Mouse (Mus musculus) thymus, adult 18-20 months (tissue): ENCODE data around the gene Dnm3.

ENCODE experiments used
- DNase-seq, 2 experiments: peaks; one replicate each; pipeline ENCODE4 v3.0.0; 2022; ENCODE audit warnings: mixed read lengths in 2 of 2

The Dnm3 gene

GRCm38 (mm10) chr1:162100961-162101830 lies 376.6 kb downstream of the Dnm3 start:
- DNase-seq, result no peak

GRCm38 (mm10) chr1:162100033-162100820 lies 377.6 kb downstream of the Dnm3 start:
- DNase-seq, result no peak

GRCm38 (mm10) chr1:162099203-162099602 lies 378.6 kb downstream of the Dnm3 start:
- DNase-seq, result no peak

- no peak for DNase-seq
These were observed 383.1 kb downstream of the Dnm3 start for GRCm38 (mm10) chr1:162094523-162095272.

- no peak for DNase-seq
These were observed 383.9 kb downstream of the Dnm3 start for GRCm38 (mm10) chr1:162093806-162094522.

GRCm38 (mm10) chr1:162092899-162093659 lies 384.8 kb downstream of the Dnm3 start:
- DNase-seq, result no peak

- DNase-seq, result no peak
These were observed 385.4 kb downstream of the Dnm3 start for GRCm38 (mm10) chr1:162092401-162092800.

GRCm38 (mm10) chr1:162083886-162084478 lies 393.9 kb downstream of the Dnm3 start:
- DNase-seq, result no peak

- no peak for DNase-seq
These were observed 394.5 kb downstream of the Dnm3 start for GRCm38 (mm10) chr1:162083354-162083753.

GRCm38 (mm10) chr1:162082711-162083110 lies 395.1 kb downstream of the Dnm3 start:
- DNase-seq, result no peak

- no peak for DNase-seq
These were observed 396.0 kb downstream of the Dnm3 start for GRCm38 (mm10) chr1:162081693-162082372.

GRCm38 (mm10) chr1:162079989-162080388 lies 397.8 kb downstream of the Dnm3 start:
- no peak for DNase-seq

- no peak for DNase-seq
These were observed 400.4 kb downstream of the Dnm3 start for GRCm38 (mm10) chr1:162077454-162077853.

- DNase-seq, result no peak
These were observed 401.2 kb downstream of the Dnm3 start for GRCm38 (mm10) chr1:162076581-162077001.

GRCm38 (mm10) chr1:162075831-162076230 lies 402.0 kb downstream of the Dnm3 start:
- DNase-seq, result no peak

GRCm38 (mm10) chr1:162075416-162075815 lies 402.4 kb downstream of the Dnm3 start:
- DNase-seq, result no peak

- DNase-seq, result no peak
These were observed 403.0 kb downstream of the Dnm3 start for GRCm38 (mm10) chr1:162074626-162075410.

- no peak for DNase-seq
These were observed 404.8 kb downstream of the Dnm3 start for GRCm38 (mm10) chr1:162072917-162073578.

GRCm38 (mm10) chr1:162053608-162054007 lies 424.2 kb downstream of the Dnm3 start:
- DNase-seq, result no peak
